Mouse (Mus musculus) ES-E14 (cell line): ENCODE measurements around the gene Jchain. TPM values are rescaled to one million over a fixed set of nuclear protein-coding genes. Genes with fewer than 3 reads are reported as not detected.

Experiments
- DNase-seq: peaks from one replicate; pipeline ENCODE4 v3.0.0-alpha.2; 2013; ENCODE audit warnings: low read depth, low spot score
- H3K27ac ChIP-seq: 2 replicates; pipeline ENCODE4 v1.5.1; 2012; ENCODE audit warnings: low read depth, mild to moderate bottlenecking, low read length, moderate library complexity, mixed read lengths; ENCODE audit not compliant: poor library complexity, insufficient read depth, severe bottlenecking
- H3K36me3 ChIP-seq: 2 replicates; pipeline ENCODE4 v1.6.1; 2012; ENCODE audit warnings: mild to moderate bottlenecking, low read length, moderate library complexity, mixed read lengths; ENCODE audit not compliant: control insufficient read depth, poor library complexity, insufficient read depth, severe bottlenecking
- H3K4me1 ChIP-seq, 2 experiments: fragments of 150-350 bp in 1 of 2; sonication (generic) in 1 of 2; 2 replicates each; pipeline ENCODE4 v1.6.1; 2012; ENCODE audit warnings: low read length in 2 of 2, mild to moderate bottlenecking in 1 of 2, mixed read lengths in 1 of 2; ENCODE audit not compliant: control insufficient read depth in 2 of 2, insufficient read depth in 2 of 2, poor library complexity in 1 of 2
- H3K4me3 ChIP-seq, 2 experiments: fragments of 150-350 bp in 1 of 2; sonication (generic) in 1 of 2; 2 replicates each; pipeline ENCODE4 v1.5.1; 2012; ENCODE audit warnings: low read length in 2 of 2, low read depth in 1 of 2, mild to moderate bottlenecking in 1 of 2, mixed read lengths in 1 of 2; ENCODE audit not compliant: insufficient read depth in 1 of 2, poor library complexity in 1 of 2, severe bottlenecking in 1 of 2
- H3K9ac ChIP-seq: 2 replicates; pipeline ENCODE4 v1.6.1; 2012; ENCODE audit warnings: low read depth, mild to moderate bottlenecking, low read length, mixed read lengths; ENCODE audit not compliant: poor library complexity, insufficient read depth, severe bottlenecking
- H3K9me3 ChIP-seq: fragments of 150-350 bp; sonication (generic); 2 replicates; pipeline ENCODE4 v1.6.1; 2012; ENCODE audit warnings: low read depth, mild to moderate bottlenecking, low read length; ENCODE audit not compliant: control insufficient read depth, insufficient read depth
- CHD2 ChIP-seq: IDR thresholded peaks from 2 replicates; pipeline ENCODE4 v1.6.1; 2014; ENCODE audit warnings: mild to moderate bottlenecking, low read depth, low read length, inconsistent platforms
- HCFC1 ChIP-seq: IDR thresholded peaks from 2 replicates; pipeline ENCODE4 v1.6.1; 2012; ENCODE audit warnings: low read length, inconsistent platforms, borderline replicate concordance; ENCODE audit not compliant: insufficient read depth
- MAFK ChIP-seq: IDR thresholded peaks from 2 replicates; pipeline ENCODE4 v1.6.1; 2014; ENCODE audit warnings: mild to moderate bottlenecking, low read depth, low read length, inconsistent platforms; ENCODE audit not compliant: insufficient read depth
- ZC3H11A ChIP-seq: IDR thresholded peaks from 2 replicates; pipeline ENCODE4 v1.6.1; 2012; ENCODE audit warnings: low read depth, mild to moderate bottlenecking, inconsistent platforms, low read length, borderline replicate concordance
- ZNF384 ChIP-seq: IDR thresholded peaks from 2 replicates; pipeline ENCODE4 v1.6.1; 2012; ENCODE audit warnings: low read depth, low read length, inconsistent platforms
- in situ Hi-C, 2 experiments: fragments of 600-800 bp; cut with MboI; formaldehyde crosslinking; loops; one replicate each; pipeline ENCODE4 v1.15.1; 2025; ENCODE audit warnings: low sequenced_read_pairs in 2 of 2, inconsistent platforms in 1 of 2; ENCODE audit not compliant: unreplicated experiment in 2 of 2
- total RNA-seq: library from RNA; depleted of rRNA; stranded (reverse); fragments of 300-350 nt; gene quantifications from 2 replicates; pipeline ENCODE4 v1.2.3, GENCODE M21; 2012

Jchain gene
- total RNA-seq, 1 experiment: 2.2 TPM

- no peak for DNase-seq
- H3K4me3 ChIP-seq: no peak overlapping the region
- H3K9ac ChIP-seq: no peak overlapping the region
- TF ChIP-seq CHD2 (no peak), ZNF384 (no peak), ZC3H11A (no peak), MAFK (no peak), HCFC1 (no peak)
- in situ Hi-C loops: no loop called here
- H3K36me3 ChIP-seq: no peaks in the 10 kb centered on the region
- H3K9me3 ChIP-seq: no peaks in the 10 kb centered on the region
- H3K4me1 ChIP-seq: no peaks in the 10 kb centered on the region
- no peak overlapping the region for H3K27ac ChIP-seq
Measured at GRCm38 (mm10) chr5:88542651-88543282, 15.1 kb upstream of the Jchain start.

GRCm38 (mm10) chr5:88540845-88541244, 13.2 kb upstream of the Jchain start:
- Histone ChIP-seq H3K4me1 (no peaks in the 10 kb centered on the region), H3K27ac (no peak overlapping the region), H3K4me3 (no peak overlapping the region), H3K9me3 (no peaks in the 10 kb centered on the region), H3K36me3 (no peaks in the 10 kb centered on the region), H3K9ac (no peak overlapping the region)
- in situ Hi-C loops: no loop called here
- no peak for DNase-seq
- no peak for TF ChIP-seq CHD2
- TF ChIP-seq MAFK: no peak
- no peak for TF ChIP-seq ZC3H11A
- TF ChIP-seq HCFC1: no peak
- TF ChIP-seq ZNF384: no peak

- no peak overlapping the region for H3K4me3 ChIP-seq
Measured at GRCm38 (mm10) chr5:88534697-88535096, 7.0 kb upstream of the Jchain start.

GRCm38 (mm10) chr5:88530908-88531307, 3.2 kb upstream of the Jchain start:
- no peaks in the 10 kb centered on the region for H3K9me3 ChIP-seq
- no peak for DNase-seq
- H3K4me3 ChIP-seq: no peak overlapping the region
- no peak for TF ChIP-seq CHD2
- no peak for TF ChIP-seq ZNF384
- TF ChIP-seq HCFC1: no peak
- no peak for TF ChIP-seq MAFK
- no peak for TF ChIP-seq ZC3H11A
- no peak overlapping the region for H3K9ac ChIP-seq
- no peaks in the 10 kb centered on the region for H3K4me1 ChIP-seq
- no peak overlapping the region for H3K27ac ChIP-seq
- in situ Hi-C loops: no loop called here
- H3K36me3 ChIP-seq: no peaks in the 10 kb centered on the region

More at GRCm38 (mm10) chr5:88534697-88535096, 7.0 kb upstream of the Jchain start:
- no peak for TF ChIP-seq HCFC1
- TF ChIP-seq CHD2: no peak
- TF ChIP-seq MAFK: no peak
- no peak for TF ChIP-seq ZC3H11A
- TF ChIP-seq ZNF384: no peak
- no peak overlapping the region for H3K9ac ChIP-seq
- H3K36me3 ChIP-seq: no peaks in the 10 kb centered on the region
- in situ Hi-C loops: no loop called here
- no peak for DNase-seq
- no peaks in the 10 kb centered on the region for H3K9me3 ChIP-seq
- no peaks in the 10 kb centered on the region for H3K4me1 ChIP-seq
- no peak overlapping the region for H3K27ac ChIP-seq
